Mouse (Mus musculus): ENCODE data around the gene Psmd4. TPM values are rescaled to one million over a fixed set of nuclear protein-coding genes. Genes with fewer than 3 reads are reported as not detected.

Gene Psmd4
- total RNA-seq, 1 experiment from 2014 or later = 210 TPM

DNA sequence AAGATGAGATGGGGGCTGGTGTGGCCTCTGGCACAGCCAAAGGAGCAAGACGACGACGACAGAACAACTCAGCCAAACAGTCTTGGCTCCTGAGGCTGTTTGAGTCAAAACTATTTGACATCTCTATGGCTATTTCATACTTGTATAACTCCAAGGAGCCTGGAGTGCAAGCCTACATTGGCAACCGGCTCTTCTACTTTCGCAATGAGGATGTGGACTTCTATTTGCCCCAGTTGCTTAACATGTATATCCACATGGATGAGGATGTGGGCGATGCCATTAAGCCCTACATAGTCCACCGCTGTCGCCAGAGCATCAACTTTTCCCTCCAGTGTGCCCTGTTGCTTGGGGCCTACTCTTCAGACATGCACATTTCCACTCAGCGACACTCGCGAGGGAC lies 58.1 kb downstream of the Psmd4 start:
- ATAC-seq (replicated peaks; ENCODE audit: low read depth, poor library complexity, severe bottlenecking) = no peak

Other genes starting within 250 kb of the Psmd4 start
- gene Pogz, start 205.0 kb downstream of the Psmd4 start, total RNA-seq (2017) = 24.3 and 24.6 TPM in 2 replicates
- gene Psmb4, start 155.7 kb downstream of the Psmd4 start, total RNA-seq (2017) = 192 and 193 TPM in 2 replicates
- gene Selenbp1, start 109.6 kb downstream of the Psmd4 start, total RNA-seq (2017) = 41.5 and 57.4 TPM in 2 replicates
- 24.3 and 27.3 TPM in 2 replicates for gene Rfx5, start 88.5 kb downstream of the Psmd4 start, total RNA-seq (2017)
- gene Pi4kb, start 67.9 kb downstream of the Psmd4 start, total RNA-seq (2017) = 11.6 and 43.0 TPM in 2 replicates
- 18.2 and 20.6 TPM in 2 replicates for gene Zfp687, start 27.2 kb downstream of the Psmd4 start, total RNA-seq (2017)
- gene Pip5k1a, start 64.3 kb upstream of the Psmd4 start, total RNA-seq (2017) = 13.3 and 19.2 TPM in 2 replicates
- 82.0 and 161 TPM in 2 replicates for gene Vps72, start 68.4 kb upstream of the Psmd4 start, total RNA-seq (2017)
- not detected in 2 replicates for gene Tmod4, start 81.9 kb upstream of the Psmd4 start, total RNA-seq (2017)
- gene Scnm1, start 91.4 kb upstream of the Psmd4 start, total RNA-seq (2017) = 59.6 and 88.2 TPM in 2 replicates
- gene Lysmd1, start 91.5 kb upstream of the Psmd4 start, total RNA-seq (2017) = 2.9 and 6.9 TPM in 2 replicates
- 21.8 and 38.5 TPM in 2 replicates for gene Tnfaip8l2, start 99.7 kb upstream of the Psmd4 start, total RNA-seq (2017)
- 0.64 and 4.6 TPM in 2 replicates for gene Sema6c, start 117.8 kb upstream of the Psmd4 start, total RNA-seq (2017)
- gene Gabpb2, start 175.3 kb upstream of the Psmd4 start, total RNA-seq (2017) = 50.1 and 53.9 TPM in 2 replicates
- gene Cdc42se1, start 186.1 kb upstream of the Psmd4 start, total RNA-seq (2017) = 55.4 and 57.6 TPM in 2 replicates
- 7.9 and 9.2 TPM in 2 replicates for gene Mllt11, start 189.6 kb upstream of the Psmd4 start, total RNA-seq (2017)
- 0.64 and 0.82 TPM in 2 replicates for gene Gm128, start 199.0 kb upstream of the Psmd4 start, total RNA-seq (2017)
- gene Bnipl, start 208.6 kb upstream of the Psmd4 start, total RNA-seq (2017) = not detected in 2 replicates
- gene Mindy1, start 238.7 kb upstream of the Psmd4 start, total RNA-seq (2017) = 26.2 and 31.4 TPM in 2 replicates
- gene Prune1, start 239.5 kb upstream of the Psmd4 start, total RNA-seq (2017) = 8.4 and 10.3 TPM in 2 replicates